8 mouse cellular contexts compared by ENCODE assay signal in the genomic region with DNA sequence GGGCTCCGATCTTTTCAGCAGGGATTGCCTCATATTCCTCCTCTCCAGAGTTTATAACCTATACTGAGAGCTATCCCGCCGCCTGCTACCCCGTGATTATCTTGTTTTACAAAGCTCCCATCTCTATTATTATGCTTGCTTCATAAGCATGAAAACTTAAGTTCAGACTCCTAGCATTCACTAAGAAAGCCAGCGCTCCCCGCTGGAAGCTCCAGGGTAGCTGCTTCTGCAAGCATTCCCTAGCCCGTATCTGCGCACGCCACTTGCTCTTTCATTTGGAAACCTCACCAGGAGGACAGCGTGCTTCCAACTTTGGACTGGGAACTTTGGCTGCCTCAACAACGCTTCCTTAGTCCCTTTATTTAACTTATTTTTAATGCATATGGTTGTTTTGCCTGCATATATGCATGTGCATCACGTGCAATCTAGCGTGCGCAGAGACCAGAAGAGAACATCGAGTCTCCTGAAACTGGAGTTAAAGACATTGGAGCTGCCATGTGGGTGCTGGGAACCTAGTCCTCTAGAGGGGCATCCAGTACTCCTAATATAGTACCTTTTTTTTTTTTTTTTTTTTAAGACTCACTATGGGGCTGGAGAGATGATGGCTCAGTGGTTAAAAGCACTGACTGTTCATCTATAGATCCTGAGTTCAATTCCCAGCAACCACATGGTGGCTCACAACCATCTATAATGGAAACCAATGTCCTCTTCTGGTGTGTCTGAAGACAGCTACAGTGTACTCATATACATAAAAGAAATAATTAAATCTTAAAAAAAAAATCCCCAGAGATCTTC. TPM values are rescaled to one million over a fixed set of nuclear protein-coding genes. Genes with fewer than 3 reads are reported as not detected.
DNase-seq lines count a peak whose midpoint lies in the region; ATAC-seq and TF ChIP-seq lines count a peak whose summit lies in the region.

No protein-coding gene starts in this region.

- H3K27me3 ChIP-seq in forebrain, embryonic 15.5 days: no peaks in the 10 kb centered on the region
- H3K27me3 ChIP-seq in hindbrain, embryonic 10.5 days (ENCODE audit: insufficient read depth, poor library complexity, severe bottlenecking): 0 out of 2 replicates have a peak, but pooled peaks cover 6% of the 10 kb centered on the region
- H3K27me3 ChIP-seq in lung, postnatal 0 days (replicated peaks; ENCODE audit: insufficient read depth, low read length): no peaks in the 10 kb centered on the region

- peak overlapping the region; percentile 51 for H3K27ac ChIP-seq in forebrain, embryonic 15.5 days (replicated peaks)
- peak overlapping the region; percentile 71 for H3K27ac ChIP-seq in hindbrain, embryonic 10.5 days
- peak overlapping the region; percentile 83 for H3K27ac ChIP-seq in lung, postnatal 0 days (ENCODE audit: low read length)

- H3K4me3 ChIP-seq in forebrain, embryonic 15.5 days: peak overlapping the region; percentile 67
- H3K4me3 ChIP-seq in hindbrain, embryonic 10.5 days: peak overlapping the region; percentile 59
- peak overlapping the region; percentile 52 for H3K4me3 ChIP-seq in lung, postnatal 0 days (ENCODE audit: low read depth, low read length)

- 2% methylated on average over 15 of the region's 15 CpGs for WGBS in forebrain, embryonic 15.5 days
- WGBS in hindbrain, embryonic 10.5 days: 5% methylated on average over 15 of the region's 15 CpGs
- 2% methylated on average over 15 of the region's 15 CpGs for WGBS in lung, postnatal 0 days

- TF ChIP-seq CTCF in lung, postnatal 0 days (IDR thresholded peaks at IDR 0.05): 0 out of 2 replicates have a peak, but pooled peaks have one; percentile 14

- H3K36me3 ChIP-seq in forebrain, embryonic 15.5 days: no peaks in the 10 kb centered on the region
- no peaks in the 10 kb centered on the region for H3K36me3 ChIP-seq in hindbrain, embryonic 10.5 days
- no peaks in the 10 kb centered on the region for H3K36me3 ChIP-seq in lung, postnatal 0 days (ENCODE audit: insufficient read depth, low read length)

- H3K4me2 ChIP-seq in forebrain, embryonic 15.5 days (replicated peaks): peak overlapping the region; percentile 53
- peak overlapping the region; percentile 57 for H3K4me2 ChIP-seq in lung, postnatal 0 days (replicated peaks; ENCODE audit: low read depth, low read length)

- H3K9me3 ChIP-seq in forebrain, embryonic 15.5 days: no peaks in the 10 kb centered on the region
- H3K9me3 ChIP-seq in hindbrain, embryonic 10.5 days: no peaks in the 10 kb centered on the region
- H3K9me3 ChIP-seq in lung, postnatal 0 days (ENCODE audit: low read length): no peaks in the 10 kb centered on the region

- H3K4me1 ChIP-seq in forebrain, embryonic 15.5 days: peaks cover 25% of the 10 kb centered on the region
- peaks cover 35% of the 10 kb centered on the region for H3K4me1 ChIP-seq in hindbrain, embryonic 10.5 days (replicated peaks)
- no peaks in the 10 kb centered on the region for H3K4me1 ChIP-seq in lung, postnatal 0 days (ENCODE audit: insufficient read depth, low read depth, low read length)

- TF ChIP-seq EP300 in lung, postnatal 0 days (IDR thresholded peaks at IDR 0.05): no peak

- 0 out of 2 replicates have a peak, but pooled peaks have one; percentile 6 for ATAC-seq in forebrain, embryonic 15.5 days (replicated peaks)
- ATAC-seq in lung, postnatal 0 days: peak; percentile 7; the same call in 1 of the 2 replicates

- peak overlapping the region; percentile 27 for H3K9ac ChIP-seq in forebrain, embryonic 15.5 days (replicated peaks)
- peak overlapping the region; percentile 53 for H3K9ac ChIP-seq in lung, postnatal 0 days (replicated peaks; ENCODE audit: low read depth)

- peak; percentile 60 for DNase-seq in Muller cell, postnatal 12 days (ENCODE audit: inconsistent ontology term)
- DNase-seq in c-Kit-positive CD71-positive TER-119-negative erythroid progenitor cells, embryonic 14.5 days (ENCODE audit: low read depth): peak; percentile 58
- peak; percentile 69 for DNase-seq in hindbrain, embryonic 10.5 days (ENCODE audit: low spot score)
- DNase-seq in layer of hippocampus, adult 9-11 months: peak; percentile 21
- DNase-seq in lung, postnatal 0 days (ENCODE audit: low spot score): peak; percentile 62
- DNase-seq in ovary, postnatal 14 days (ENCODE audit: low spot score): peak; percentile 26
- DNase-seq in retina, postnatal 1 day: no peak

RNA-seq across cellular contexts. Expression of a gene that starts 1.7 kb away (rescaled TPM):
- polyA plus RNA-seq in forebrain, embryonic 15.5 days (2015; fragmentation: Nextera tagmentation; extraction: Ambion mirVana): 4.0 and 10.3 TPM in 2 replicates
- polyA plus RNA-seq in hindbrain, embryonic 10.5 days (2016; fragmentation: Nextera tagmentation; extraction: Ambion mirVana): 5.4 and 13.0 TPM in 2 replicates
- 32.2 and 33.2 TPM in 2 replicates for polyA plus RNA-seq in lung, postnatal 0 days (2015; fragmentation: Nextera tagmentation; extraction: Ambion mirVana)

RNA-seq across cellular contexts. Expression of a gene that starts 38.4 kb away (rescaled TPM):
- 211 and 213 TPM in 2 replicates for polyA plus RNA-seq in forebrain, embryonic 15.5 days (2015; fragmentation: Nextera tagmentation; extraction: Ambion mirVana)
- 295 and 301 TPM in 2 replicates for polyA plus RNA-seq in hindbrain, embryonic 10.5 days (2016; fragmentation: Nextera tagmentation; extraction: Ambion mirVana)
- 145 and 157 TPM in 2 replicates for polyA plus RNA-seq in lung, postnatal 0 days (2015; fragmentation: Nextera tagmentation; extraction: Ambion mirVana)

RNA-seq across cellular contexts. Expression of a gene that starts 38.5 kb away (rescaled TPM):
- polyA plus RNA-seq in forebrain, embryonic 15.5 days (2015; fragmentation: Nextera tagmentation; extraction: Ambion mirVana): 0.23 TPM in 1 of 2 replicates, not detected in the other
- 1.3 and 1.6 TPM in 2 replicates for polyA plus RNA-seq in hindbrain, embryonic 10.5 days (2016; fragmentation: Nextera tagmentation; extraction: Ambion mirVana)
- 0.62 and 0.73 TPM in 2 replicates for polyA plus RNA-seq in lung, postnatal 0 days (2015; fragmentation: Nextera tagmentation; extraction: Ambion mirVana)

RNA-seq across cellular contexts. Expression of a gene that starts 47.2 kb away (rescaled TPM):
- 8.7 and 8.8 TPM in 2 replicates for polyA plus RNA-seq in forebrain, embryonic 15.5 days (2015; fragmentation: Nextera tagmentation; extraction: Ambion mirVana)
- 4.7 and 7.6 TPM in 2 replicates for polyA plus RNA-seq in hindbrain, embryonic 10.5 days (2016; fragmentation: Nextera tagmentation; extraction: Ambion mirVana)
- polyA plus RNA-seq in lung, postnatal 0 days (2015; fragmentation: Nextera tagmentation; extraction: Ambion mirVana): 29.3 and 37.4 TPM in 2 replicates
